In genomic region chr11:34868626-34869025, GRCm38 (mm10) we compare ENCODE assay signal across 12 mouse cellular contexts. TPM values are rescaled to one million over a fixed set of nuclear protein-coding genes. Genes with fewer than 3 reads are reported as not detected.
DNase-seq lines count a peak whose midpoint lies in the region; ATAC-seq and TF ChIP-seq lines count a peak whose summit lies in the region.
"Had no signal": no experiment of that assay in that cellular context is flagged by ENCODE, and none has a peak within 500 bp of the region (broad histone marks: within the 10 kb centered on the region; RNA-seq: fewer than 3 reads in every experiment).

No protein-coding gene starts in this region.

- H3K9ac ChIP-seq in heart, adult 2 months (ENCODE audit: low read depth, low read length), result no peak overlapping the region
- no peak overlapping the region for H3K9ac ChIP-seq in lung, embryonic 14.5 days
- no peak overlapping the region for H3K9ac ChIP-seq in MEL (ENCODE audit: control insufficient read depth, low read depth, low read length, poor library complexity, severe bottlenecking)

- TF ChIP-seq POLR2A in heart, adult 2 months (IDR thresholded peaks at IDR 0.05; ENCODE audit: insufficient read depth, low read depth, low read length), result no peak
- TF ChIP-seq POLR2A in MEL (IDR thresholded peaks at IDR 0.05; ENCODE audit: control insufficient read depth in 1 of 2, insufficient read depth in 1 of 2, low read depth in 1 of 2, low read length in 2 of 2, poor library complexity in 1 of 2), result no peak

- H3K4me2 ChIP-seq in lung, embryonic 14.5 days, result no peak overlapping the region

- no peak overlapping the region for H3K4me3 ChIP-seq in heart, adult 2 months
- H3K4me3 ChIP-seq in lung, embryonic 14.5 days (ENCODE audit: low read depth, low read length), result no peak overlapping the region
- H3K4me3 ChIP-seq in MEL (ENCODE audit: control insufficient read depth in 1 of 2, insufficient read depth in 1 of 2, low read depth in 2 of 2, low read length in 2 of 2), result no peak overlapping the region

- no peak overlapping the region for H3K27ac ChIP-seq in heart, adult 2 months
- no peak overlapping the region for H3K27ac ChIP-seq in lung, embryonic 14.5 days (ENCODE audit: low read depth)
- H3K27ac ChIP-seq in MEL (ENCODE audit: control insufficient read depth, low read depth, low read length), result no peak overlapping the region

- TF ChIP-seq CTCF in heart, adult 2 months (IDR thresholded peaks at IDR 0.05), result peak; percentile 31
- TF ChIP-seq CTCF in lung, embryonic 14.5 days (IDR thresholded peaks at IDR 0.05; ENCODE audit: low read depth), result peak; percentile 52
- peak in 2 of 3 experiments; percentile 16 to 28; a peak in 3 of 6 replicates for TF ChIP-seq CTCF in MEL (IDR thresholded peaks at IDR 0.05 in 2 of 3, conservative IDR thresholded peaks at IDR 0.05 in 1 of 3; ENCODE audit: control insufficient read depth in 1 of 3, insufficient read depth in 1 of 3, low read depth in 2 of 3, low read length in 3 of 3, poor library complexity in 1 of 3, severe bottlenecking in 1 of 3)

- no peak for DNase-seq in heart, adult 2 months
- no peak for DNase-seq in heart, adult 8-10 months (ENCODE audit: low spot score)
- peak; percentile 63 for DNase-seq in lung, embryonic 14.5 days
- DNase-seq in lung, postnatal 25 days (ENCODE audit: low spot score), result no peak
- DNase-seq in MEL (ENCODE audit: low read depth, low spot score), result peak; percentile 21
- DNase-seq in induced T-regulatory cell, adult 2 months (ENCODE audit: low read depth), result peak; percentile 2
- no peak for DNase-seq in cerebellum, adult 18-20 months
- no peak for DNase-seq in kidney, postnatal 10 days
- DNase-seq: adrenal gland, postnatal 10 days; cerebellum, adult 9-11 months; heart, adult 18-20 months; lung, postnatal 10 days had no signal

- no peaks in the 10 kb centered on the region for H3K9me3 ChIP-seq in lung, embryonic 14.5 days (ENCODE audit: low read depth, low read length)
- no peaks in the 10 kb centered on the region for H3K9me3 ChIP-seq in MEL (replicated peaks; ENCODE audit: insufficient read depth, low read length)

- H3K27me3 ChIP-seq in heart, adult 2 months (ENCODE audit: control insufficient read depth, insufficient read depth, low read length), result no peaks in the 10 kb centered on the region
- no peaks in the 10 kb centered on the region for H3K27me3 ChIP-seq in lung, embryonic 14.5 days (ENCODE audit: insufficient read depth, low read length)
- peaks cover 2 to 4% of the 10 kb centered on the region in 2 experiments; a peak in 2 of 4 replicates for H3K27me3 ChIP-seq in MEL (ENCODE audit: control insufficient read depth in 1 of 2, insufficient read depth in 2 of 2, low read length in 2 of 2)

- intact Hi-C loops in heart, adult 2 months (cut with DNase I), result no loop called here

- no peak for TF ChIP-seq EP300 in heart, adult 2 months (IDR thresholded peaks at IDR 0.05; ENCODE audit: insufficient read depth, low read depth, low read length)
- TF ChIP-seq EP300 in MEL (IDR thresholded peaks at IDR 0.05; ENCODE audit: low read depth in 1 of 2, low read length in 2 of 2), result no peak

- no peak for ATAC-seq in lung, embryonic 14.5 days (ENCODE audit: insufficient read depth)

- 34% methylated on average over 6 of the region's 6 CpGs for WGBS in heart, adult 2 months
- WGBS in lung, embryonic 14.5 days, result 30% methylated on average over 6 of the region's 6 CpGs

- TF ChIP-seq RAD21 in MEL (IDR thresholded peaks at IDR 0.05; ENCODE audit: low read depth, low read length), result no peak

- no peaks in the 10 kb centered on the region for H3K36me3 ChIP-seq in heart, adult 2 months (ENCODE audit: control insufficient read depth, insufficient read depth, low read length)
- no peaks in the 10 kb centered on the region for H3K36me3 ChIP-seq in lung, embryonic 14.5 days (ENCODE audit: insufficient read depth)
- no peaks in the 10 kb centered on the region for H3K36me3 ChIP-seq in MEL (ENCODE audit: control insufficient read depth in 1 of 2, insufficient read depth in 2 of 2, low read length in 2 of 2)

- H3K79me2 ChIP-seq in heart, adult 2 months (replicated peaks; ENCODE audit: control insufficient read depth, insufficient read depth, low read length), result no peaks in the 10 kb centered on the region
- no peaks in the 10 kb centered on the region for H3K79me2 ChIP-seq in MEL (ENCODE audit: control insufficient read depth, insufficient read depth, low read length, poor library complexity)

- H3K4me1 ChIP-seq in heart, adult 2 months (ENCODE audit: control insufficient read depth, insufficient read depth, low read length), result no peaks in the 10 kb centered on the region
- no peaks in the 10 kb centered on the region for H3K4me1 ChIP-seq in lung, embryonic 14.5 days (ENCODE audit: insufficient read depth)
- H3K4me1 ChIP-seq in MEL (ENCODE audit: control insufficient read depth in 1 of 2, insufficient read depth in 2 of 2, low read length in 2 of 2), result no peaks in the 10 kb centered on the region

TF ChIP-seq in MEL, 35 proteins besides CTCF, POLR2A, EP300 and RAD21:
- no peak for TF ChIP-seq ZC3H11A (IDR thresholded peaks at IDR 0.05; ENCODE audit: low read depth, low read length)
- no peak for TF ChIP-seq MEF2A (IDR thresholded peaks at IDR 0.05; ENCODE audit: extremely low read depth, insufficient replicate concordance, low read depth, low read length, poor library complexity, severe bottlenecking)
- no peak for TF ChIP-seq ETS1 (IDR thresholded peaks at IDR 0.05; ENCODE audit: low read depth, low read length)
- TF ChIP-seq SMC3 (IDR thresholded peaks at IDR 0.05; ENCODE audit: low read depth, low read length), result no peak
- no peak for TF ChIP-seq TBP (IDR thresholded peaks at IDR 0.05; ENCODE audit: low read depth, low read length)
- TF ChIP-seq E2F4 (IDR thresholded peaks at IDR 0.05; ENCODE audit: borderline replicate concordance, low read depth, low read length), result no peak
- no peak for TF ChIP-seq CHD2 (IDR thresholded peaks at IDR 0.05; ENCODE audit: low read length)
- no peak for TF ChIP-seq ZKSCAN1 (IDR thresholded peaks at IDR 0.05; ENCODE audit: low read depth, low read length)
- no peak for TF ChIP-seq BHLHE40 (IDR thresholded peaks at IDR 0.05; ENCODE audit: borderline replicate concordance, low read depth, low read length)
- TF ChIP-seq MAX (IDR thresholded peaks at IDR 0.05; ENCODE audit: low read length), result no peak
- TF ChIP-seq POLR2AphosphoS5 (IDR thresholded peaks at IDR 0.05; ENCODE audit: borderline replicate concordance, low read depth, low read length), result no peak
- no peak for TF ChIP-seq USF1 (IDR thresholded peaks at IDR 0.05; ENCODE audit: low read depth, low read length)
- TF ChIP-seq KAT2A (conservative IDR thresholded peaks at IDR 0.05; ENCODE audit: low read depth, low read length), result no peak
- no peak for TF ChIP-seq MXI1 (IDR thresholded peaks at IDR 0.05; ENCODE audit: low read depth, low read length)
- no peak for TF ChIP-seq RCOR1 (IDR thresholded peaks at IDR 0.05; ENCODE audit: low read depth, low read length)
TF ChIP-seq in MEL: peak in this region for 0.

RNA-seq across cellular contexts. Expression of gene Spdl1, which starts 35.2 kb away (rescaled TPM):
- total RNA-seq in heart, adult 2 months (2021), result under 1 TPM; 0.16 to 0.29 TPM
- 0.06 and 0.08 TPM in 2 replicates for polyA plus RNA-seq in heart, adult 2 months (2012; rRNA removed)
- total RNA-seq in heart, adult 8-10 months (2022), result under 1 TPM in 3 of 4 experiments, not detected in 1; 0.12 to 0.26 (median 0.22) TPM
- polyA plus RNA-seq in lung, embryonic 14.5 days (2014; fragmentation: Nextera tagmentation; extraction: Ambion mirVana), result 27.6 and 28.7 TPM in 2 replicates
- total RNA-seq in MEL (2012; rRNA removed), result 35.5 and 36.3 TPM in 2 replicates
- polyA plus RNA-seq in MEL (2012; ENCODE audit: insufficient read depth in 1 of 2, insufficient read length in 2 of 2, low read depth in 1 of 2, low replicate concordance in 2 of 2, missing spikeins in 1 of 2), result 10 to 100 TPM in 1 of 2 experiments, not detected in 1; 24.2 TPM

Comparison
In these comparisons a context has a peak if more than half of its experiments do, and no peak if none do; other contexts are left out.
1. DNase-seq: peak in lung, embryonic 14.5 days (single experiment), MEL (single experiment) and induced T-regulatory cell, adult 2 months (single experiment); none in heart, adult 2 months (0 of 2), heart, adult 8-10 months (single experiment), lung, postnatal 25 days (single experiment), cerebellum, adult 18-20 months (0 of 2) and kidney, postnatal 10 days (single experiment).
2. RNA of gene Spdl1, which starts 35.2 kb away (total RNA-seq): 35.5 to 36.3 TPM in MEL; 0.16 to 0.29 TPM in heart, adult 2 months and 0.12 to 0.26 TPM in heart, adult 8-10 months; every median in the first group is over 10 times any median in the second.
3. Peak in every context shown above with its lines, with median percentiles within 50 percentile points of each other: CTCF ChIP-seq.